Mouse (Mus musculus) olfactory bulb, adult 2 months (tissue): ENCODE measurements at regions not wholly inside any gene's neighbourhood (a gene's known extent, or its start where the extent isn't known, plus 50 kb on each side); places are given as distances from the start of the nearest gene placed in this dataset.

Experiments used
- CTCF ChIP-seq: fragments of 200-500 bp; IDR thresholded peaks from 2 replicates; pipeline ENCODE4 v1.5.1; 2012; ENCODE audit warnings: low read depth, mild to moderate bottlenecking, low read length, moderate library complexity; ENCODE audit not compliant: insufficient read depth
- POLR2A ChIP-seq: fragments of 200-500 bp; IDR thresholded peaks from 2 replicates; pipeline ENCODE4 v1.6.1; 2012; ENCODE audit warnings: mild to moderate bottlenecking, low read depth, low read length, moderate library complexity; ENCODE audit not compliant: insufficient read depth

- TF ChIP-seq CTCF = no peak
- no peak for TF ChIP-seq POLR2A
These were observed 221.6 kb upstream of the Runx1 start for GRCm38 (mm10) chr16:93047594-93047993.
